Mouse (Mus musculus): ENCODE data around the gene Pappa2.

Pappa2 gene

DNA sequence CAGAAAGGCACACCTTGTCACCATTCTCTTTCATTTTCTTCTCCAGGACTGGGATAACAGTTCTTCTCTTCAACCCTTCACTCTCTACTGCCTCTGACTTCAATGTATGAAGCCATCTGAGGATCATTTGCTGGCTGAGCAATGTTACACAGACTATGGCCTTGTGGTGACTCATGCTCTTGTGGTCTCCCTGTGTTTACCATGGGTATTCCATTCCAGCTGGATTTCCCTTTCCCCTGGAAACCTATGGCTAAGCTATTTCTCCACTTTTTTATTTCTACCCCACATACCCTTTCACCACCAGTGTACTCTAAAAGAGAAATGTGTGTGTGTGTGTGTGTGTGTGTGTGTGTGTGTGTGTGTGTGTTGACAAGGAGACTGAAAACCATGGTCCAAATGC is 83.0 kb downstream of the Pappa2 start:
- no peak for DNase-seq (ENCODE audit: low spot score)

DNA sequence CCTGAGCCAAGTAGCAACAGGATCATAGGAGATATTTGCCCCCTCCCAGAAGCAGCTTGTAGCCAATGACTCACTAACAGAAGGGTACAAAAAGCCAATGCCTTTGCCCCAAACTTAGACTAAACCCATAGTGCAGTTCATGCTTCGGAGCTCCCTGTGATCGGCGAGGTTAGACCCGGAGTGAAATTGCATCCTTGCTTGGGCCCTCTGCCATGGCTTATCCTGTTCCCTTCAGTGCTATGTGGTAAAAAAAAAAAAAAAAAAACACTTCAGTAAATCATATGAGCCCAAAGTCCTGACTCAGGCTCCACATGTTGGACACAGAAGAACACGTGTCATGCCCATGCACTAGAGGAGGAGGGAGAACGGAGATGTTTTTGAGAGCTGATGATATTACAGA is 85.8 kb downstream of the Pappa2 start:
- DNase-seq (ENCODE audit: low spot score) = no peak

DNA sequence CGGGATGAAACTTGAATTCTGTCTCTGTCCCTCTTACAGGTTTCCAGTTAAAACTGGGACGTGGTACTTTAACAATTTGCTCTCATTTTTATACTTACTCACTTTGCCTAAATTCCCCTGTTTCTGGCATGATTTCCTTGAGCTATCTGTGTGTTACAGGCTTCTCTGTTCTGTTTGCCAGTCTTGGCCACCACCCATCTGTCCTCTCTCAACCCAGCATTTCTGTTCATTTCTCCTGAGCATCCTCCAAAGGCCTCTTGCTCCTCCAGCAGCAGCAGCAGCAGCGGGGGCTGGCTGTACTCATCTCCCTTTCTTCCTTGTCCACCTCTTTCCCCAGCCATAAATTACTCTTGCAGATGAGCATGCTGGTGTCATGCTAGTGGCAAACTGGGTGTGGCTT is 104.8 kb downstream of the Pappa2 start:
- DNase-seq (ENCODE audit: low spot score) = no peak

DNA sequence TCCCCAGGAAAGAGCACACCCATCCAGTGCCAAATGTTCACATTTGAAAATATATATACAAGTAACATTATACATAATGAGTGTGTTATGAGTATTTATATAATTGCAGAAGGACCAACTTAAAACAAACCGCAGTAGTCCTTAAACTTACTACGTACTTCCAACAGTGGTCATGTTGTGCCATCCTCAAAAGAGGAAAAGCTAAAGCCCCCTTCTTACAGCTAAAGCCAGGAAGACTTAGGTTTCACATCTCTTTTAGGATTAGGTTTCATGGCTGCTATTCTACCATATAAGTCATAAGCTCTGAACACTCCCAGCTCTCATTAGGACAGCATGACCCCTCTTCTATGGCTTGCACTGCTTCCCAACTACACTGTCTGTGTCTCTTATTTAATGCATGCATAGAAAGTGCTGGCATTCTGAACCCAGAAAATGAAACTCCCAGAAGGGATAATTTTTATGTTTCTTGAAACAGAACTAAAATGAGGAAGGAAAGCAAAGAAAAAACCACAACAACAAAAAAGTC is 105.7 kb downstream of the Pappa2 start:
- DNase-seq (ENCODE audit: low spot score) = no peak

DNA sequence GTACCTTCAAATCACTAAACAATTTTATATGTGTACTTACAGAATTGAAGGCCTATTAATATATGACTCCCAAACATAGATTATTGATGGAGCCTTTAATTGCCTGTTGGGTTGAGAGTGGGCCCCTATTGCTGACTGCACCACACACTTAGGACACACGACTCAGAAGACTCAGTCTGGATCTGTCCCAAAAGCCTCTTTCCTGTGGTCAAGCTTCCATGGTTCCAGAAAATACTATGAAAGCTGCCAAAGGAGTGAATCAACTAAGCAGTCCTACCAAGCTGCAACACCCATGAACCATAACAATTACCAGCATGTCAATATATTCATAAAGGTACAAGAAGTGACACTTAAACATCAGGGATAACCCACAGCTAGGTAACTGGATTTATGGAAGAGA is 106.7 kb downstream of the Pappa2 start:
- DNase-seq (ENCODE audit: low spot score) = no peak

DNA sequence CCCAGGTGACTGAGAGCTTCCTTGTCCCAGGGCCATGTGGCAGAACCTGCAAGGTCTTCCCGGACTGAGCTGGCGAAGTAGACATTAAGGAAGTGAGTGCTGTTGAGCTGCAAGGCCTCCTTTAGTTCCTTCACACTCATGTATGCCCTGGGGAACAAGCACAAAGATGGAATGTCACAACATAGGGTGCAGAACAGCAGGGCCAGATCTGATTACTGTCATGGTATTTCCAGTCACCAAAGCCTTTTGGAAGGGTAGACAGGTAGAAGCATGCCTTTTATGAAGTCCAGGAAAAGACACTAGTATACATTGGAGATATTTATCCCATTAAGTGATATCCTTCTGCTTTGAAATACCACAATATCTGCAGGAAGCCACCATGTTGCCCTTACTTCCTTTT is 108.9 kb downstream of the Pappa2 start:
- DNase-seq (ENCODE audit: low spot score) = no peak

DNA sequence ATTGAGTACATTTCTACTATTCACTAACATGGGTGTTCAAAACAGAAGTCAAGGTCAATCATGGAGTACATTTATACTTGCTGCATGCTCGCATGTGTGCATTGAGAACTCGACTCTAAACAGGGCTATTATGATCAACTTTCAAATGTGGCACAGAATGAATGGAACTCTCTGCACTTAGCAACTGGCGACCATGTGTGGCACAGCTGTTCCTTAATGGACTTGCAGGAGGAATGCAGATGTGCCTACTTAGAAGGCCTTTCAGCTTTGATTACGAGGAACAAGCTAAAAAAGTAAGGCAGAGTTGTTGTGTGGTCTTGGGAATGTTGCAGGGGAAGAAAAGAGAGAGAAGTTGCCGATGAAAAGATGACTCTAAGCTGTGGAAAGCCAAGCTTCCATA is 120.1 kb downstream of the Pappa2 start:
- DNase-seq (ENCODE audit: low spot score) = no peak

DNA sequence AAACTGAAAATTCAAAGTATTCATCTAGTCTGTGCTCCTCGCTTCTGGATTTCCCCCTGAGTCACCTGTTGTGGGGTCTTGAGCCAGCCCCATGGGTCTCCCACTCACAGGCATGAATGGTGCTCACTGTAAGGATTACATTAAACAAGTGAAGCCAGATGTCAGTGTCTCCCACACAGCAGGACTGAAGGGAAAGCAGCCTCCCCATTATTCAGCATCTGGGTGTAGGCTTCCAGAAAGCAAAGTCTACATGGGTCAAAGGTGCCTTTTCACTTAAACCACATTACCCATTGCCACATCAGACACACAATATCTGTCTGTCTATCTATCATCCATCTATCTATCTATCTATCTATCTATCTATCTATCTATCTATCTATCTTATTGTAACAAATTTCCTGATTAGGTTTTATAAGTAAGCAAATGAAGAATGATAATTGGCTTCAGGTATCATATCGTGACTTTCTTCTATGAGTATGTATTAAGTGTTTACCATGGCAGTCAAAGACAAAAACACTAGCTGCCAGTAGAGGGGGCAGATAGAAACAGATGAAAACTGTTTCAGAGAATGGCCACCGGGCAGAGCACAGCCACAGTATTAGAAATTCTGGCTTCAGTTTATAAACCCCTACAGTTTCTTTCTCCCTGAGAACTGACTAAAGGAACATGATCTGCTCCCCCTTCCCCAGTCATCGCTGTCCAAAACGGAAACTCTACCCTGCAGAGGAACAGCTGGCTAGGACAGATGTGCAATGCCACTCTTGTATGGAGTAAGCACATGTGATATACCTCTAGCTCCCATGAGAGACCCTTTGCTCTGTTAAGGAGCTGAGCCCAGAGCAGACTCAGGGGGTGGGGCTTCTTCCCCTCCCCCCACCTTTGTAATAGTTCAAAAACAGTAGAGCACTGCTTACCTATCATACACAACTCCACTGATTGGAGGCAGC is 126.1 kb downstream of the Pappa2 start:
- no peak for DNase-seq (ENCODE audit: low spot score)

DNA sequence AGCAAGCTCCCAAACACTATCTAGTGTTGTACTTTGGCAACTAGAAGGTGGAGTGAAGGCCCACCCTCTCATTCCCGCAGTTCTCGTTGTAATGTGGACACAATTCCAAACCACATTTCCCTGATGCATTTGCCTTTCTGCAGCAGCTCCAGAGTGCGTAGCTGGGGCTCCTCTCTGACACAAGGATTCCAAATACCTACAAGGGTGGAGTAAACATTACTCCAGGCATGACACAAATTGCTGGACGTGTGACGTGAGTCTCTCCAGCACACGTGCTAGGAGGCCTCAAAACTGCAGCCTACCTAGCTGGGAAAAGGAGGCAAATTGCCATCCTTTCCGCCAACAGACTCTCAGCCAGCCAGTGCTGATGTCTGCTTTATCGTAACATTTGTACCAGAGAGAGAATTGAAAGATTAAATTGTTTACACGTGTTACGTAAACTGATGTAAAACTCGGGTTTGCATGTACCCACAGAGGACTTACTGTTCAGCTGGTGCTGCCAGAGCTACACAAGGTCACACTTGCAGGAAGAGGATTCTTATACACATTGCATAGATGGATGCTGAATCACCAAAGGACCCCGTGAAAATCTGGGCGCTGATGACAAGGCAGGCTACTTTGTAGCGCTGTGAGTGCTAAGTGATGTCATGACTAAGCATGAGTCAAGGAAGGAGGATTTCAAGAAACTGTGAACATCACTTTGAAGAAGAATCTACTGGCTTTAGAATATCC is 127.3 kb downstream of the Pappa2 start:
- no peak for DNase-seq (ENCODE audit: low spot score)

DNA sequence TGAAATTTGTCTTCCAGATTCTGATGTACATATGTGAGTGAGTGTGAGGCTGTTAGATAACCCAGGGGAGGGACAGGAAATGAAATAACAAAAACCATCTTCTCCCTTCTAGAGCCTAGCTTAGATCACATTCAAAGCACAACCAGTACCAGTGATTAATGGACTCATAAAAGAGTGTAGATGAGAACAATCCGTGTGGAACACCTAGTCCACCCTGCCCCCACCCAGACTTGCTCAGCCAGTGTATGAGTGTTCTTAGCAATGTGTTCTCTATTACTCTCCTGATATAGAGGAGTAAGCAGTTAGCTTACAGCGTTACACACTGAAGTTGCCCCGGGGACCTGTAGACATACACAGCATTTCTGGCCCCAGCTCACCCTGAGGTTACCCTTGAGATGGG is 129.8 kb downstream of the Pappa2 start:
- no peak for DNase-seq (ENCODE audit: low spot score)

DNA sequence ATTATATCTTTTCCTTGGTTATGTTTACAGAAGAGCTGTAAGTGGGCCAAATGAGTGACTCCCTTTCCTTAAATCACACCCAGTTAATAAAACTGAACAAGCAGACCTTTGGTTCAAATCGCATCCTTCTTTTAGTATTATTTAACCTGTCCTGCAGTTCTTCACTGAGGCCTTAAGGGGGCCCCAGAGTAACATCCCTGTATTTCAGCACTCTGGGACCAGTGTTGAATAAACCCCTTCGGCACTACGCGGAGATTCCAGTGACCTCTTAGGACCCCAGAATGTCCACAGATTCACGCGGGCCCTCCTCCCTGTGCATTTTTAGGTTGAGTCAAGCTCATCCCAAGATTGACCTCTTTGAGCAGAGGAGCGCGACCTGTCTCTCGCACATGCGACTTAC is 135.7 kb downstream of the Pappa2 start:
- no peak for DNase-seq (ENCODE audit: low spot score)

DNA sequence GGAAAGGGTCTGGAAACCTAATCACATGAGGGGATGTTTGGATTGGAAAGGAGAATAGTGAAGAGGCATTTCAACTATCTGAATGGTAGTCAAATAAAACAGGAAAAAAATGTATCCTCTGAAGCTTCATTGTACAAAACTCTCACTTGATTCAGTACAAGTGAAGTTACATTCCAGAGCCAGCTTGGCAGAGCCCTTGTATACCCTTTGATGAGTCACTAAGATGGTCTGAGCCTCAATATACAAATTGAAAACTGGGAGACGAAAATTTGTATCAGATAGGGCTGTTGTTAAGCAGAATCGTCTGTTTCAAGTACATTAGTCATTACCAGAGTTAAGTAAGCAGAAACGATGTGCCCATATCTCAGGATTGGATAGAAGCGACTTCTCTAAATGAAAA is 143.1 kb downstream of the Pappa2 start:
- DNase-seq (ENCODE audit: low spot score) = no peak

DNA sequence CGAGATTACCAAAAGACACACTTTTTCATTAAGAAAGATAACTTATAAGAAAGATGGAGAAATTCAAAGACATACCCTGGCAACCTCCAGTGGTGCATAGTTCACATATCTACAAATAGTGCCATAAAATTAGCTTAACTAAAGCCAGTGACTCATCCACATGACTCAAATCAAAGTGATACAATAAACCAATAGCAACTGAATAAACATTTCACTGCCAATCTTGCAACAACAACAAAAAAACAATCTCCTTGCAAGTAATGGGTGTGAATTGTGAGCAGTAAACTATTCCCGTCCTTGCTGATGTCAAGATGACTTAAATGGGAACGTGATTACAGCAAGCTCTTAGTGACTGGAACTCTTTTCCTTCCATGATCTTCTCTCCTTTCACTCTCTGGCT is 150.1 kb downstream of the Pappa2 start:
- no peak for DNase-seq (ENCODE audit: low spot score)

DNA sequence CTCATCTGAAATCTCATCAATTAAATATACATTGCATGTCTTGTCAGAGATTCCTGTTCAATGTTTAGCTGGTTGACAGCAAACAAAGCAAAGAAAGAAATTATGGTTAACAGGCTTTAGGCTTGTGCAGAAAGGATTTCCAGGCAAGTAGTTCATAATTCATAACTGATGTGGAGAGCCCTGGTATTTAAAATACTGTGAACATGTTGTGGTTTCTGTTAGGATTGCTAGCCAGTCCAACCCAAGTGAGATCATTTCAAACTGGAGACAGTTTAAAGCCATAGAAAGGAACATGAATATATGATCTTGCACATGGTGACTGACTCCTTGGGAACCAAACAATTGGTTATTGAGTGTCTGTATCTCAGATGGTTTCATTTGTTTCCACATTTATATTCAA is 152.4 kb downstream of the Pappa2 start:
- DNase-seq (ENCODE audit: low spot score) = no peak

DNA sequence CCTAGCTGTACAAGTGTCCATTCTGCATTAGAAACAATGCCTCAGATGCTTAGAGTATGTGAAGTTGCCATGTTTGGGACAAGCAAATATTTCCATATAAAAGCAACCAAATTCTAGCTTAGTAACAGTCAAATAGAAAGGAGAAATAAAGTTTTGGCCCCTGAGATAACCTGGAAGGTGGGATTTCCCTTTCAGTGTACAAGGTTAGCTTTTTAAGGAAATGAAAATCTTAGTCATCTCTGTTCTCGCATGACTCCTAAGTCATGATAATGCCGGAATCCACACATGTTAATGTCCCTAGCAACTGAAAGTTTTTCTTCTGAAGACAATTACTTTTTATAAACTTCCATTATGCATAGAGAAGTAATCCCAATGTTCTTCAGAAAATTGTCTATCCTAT is 160.6 kb downstream of the Pappa2 start:
- no peak for DNase-seq (ENCODE audit: low spot score)

DNA sequence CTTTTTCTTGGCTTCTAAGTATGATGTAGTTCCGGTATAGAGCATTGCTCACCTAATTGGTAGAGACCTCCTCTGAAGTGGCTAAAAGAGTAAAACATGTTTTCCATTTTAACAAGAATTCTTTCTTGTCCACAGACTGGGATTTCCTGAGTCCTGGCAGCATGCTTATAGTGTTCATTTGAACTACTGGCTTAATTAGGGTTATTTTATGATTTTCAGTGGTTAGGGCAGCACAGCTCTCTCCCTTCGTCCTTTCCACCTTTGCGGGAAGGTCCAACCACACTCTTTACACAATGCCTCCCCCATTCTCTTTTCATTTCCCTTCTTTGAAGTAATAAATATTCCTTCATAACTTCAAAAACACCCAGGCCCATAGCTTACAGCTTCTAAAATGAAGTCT is 163.8 kb downstream of the Pappa2 start:
- no peak for DNase-seq (ENCODE audit: low spot score)

DNA sequence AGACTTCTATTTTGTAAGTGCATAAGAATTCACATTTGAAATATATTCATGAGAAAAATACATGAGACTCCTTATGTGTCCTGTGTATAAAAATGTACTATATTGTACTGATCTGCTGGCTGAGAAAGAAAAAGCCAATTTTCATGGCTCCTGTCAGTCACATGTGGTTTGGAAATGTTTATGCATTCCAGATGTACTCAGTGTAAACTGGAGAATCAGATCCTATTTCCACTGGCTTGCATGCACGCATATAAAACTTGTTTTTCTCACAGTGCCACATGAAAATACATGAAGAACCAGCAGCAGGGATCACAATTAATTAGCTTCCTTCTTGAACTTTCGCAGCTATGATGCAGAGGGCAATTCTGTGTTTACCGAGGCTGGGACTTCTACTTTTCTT is 168.4 kb downstream of the Pappa2 start:
- DNase-seq (ENCODE audit: low spot score) = no peak

DNA sequence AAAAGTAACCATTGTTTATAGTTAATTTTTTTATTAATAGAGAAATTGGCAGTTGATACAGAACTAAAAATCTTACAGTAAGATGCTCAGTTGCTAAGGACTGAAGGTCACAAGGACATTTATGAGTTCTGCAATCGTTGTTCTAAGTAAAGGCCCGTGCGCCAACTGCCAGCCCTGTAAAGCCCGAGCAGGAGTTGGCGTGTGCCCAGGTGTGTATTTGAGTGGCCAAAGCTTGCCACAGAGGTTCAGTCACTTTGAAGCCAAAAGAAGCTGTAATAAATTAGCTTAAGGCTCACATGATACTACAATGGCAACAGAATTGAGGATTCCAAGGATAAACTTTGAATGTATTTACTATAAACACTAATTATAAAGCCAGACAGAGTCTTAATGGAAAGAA is 204.8 kb downstream of the Pappa2 start:
- DNase-seq (ENCODE audit: low spot score) = no peak

DNA sequence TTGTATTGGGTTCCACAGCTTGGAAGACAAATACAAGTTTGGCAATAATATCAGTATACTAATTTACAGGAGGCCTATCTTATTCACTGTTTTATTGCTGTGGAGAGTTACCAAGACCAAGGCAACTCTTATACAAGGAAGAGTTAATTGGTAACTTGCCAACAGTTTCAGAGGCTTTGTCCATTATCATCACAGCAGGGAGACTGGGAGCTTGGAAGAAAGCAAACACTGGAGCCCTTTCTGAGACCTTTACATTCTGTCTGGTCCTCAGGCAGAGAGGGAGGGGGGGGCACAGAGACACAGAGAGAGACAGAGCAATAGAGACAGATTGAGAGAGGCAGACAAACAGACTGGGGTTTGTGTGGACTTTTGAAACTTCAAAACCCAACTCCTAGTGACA is 207.2 kb downstream of the Pappa2 start:
- no peak for DNase-seq (ENCODE audit: low spot score)

DNA sequence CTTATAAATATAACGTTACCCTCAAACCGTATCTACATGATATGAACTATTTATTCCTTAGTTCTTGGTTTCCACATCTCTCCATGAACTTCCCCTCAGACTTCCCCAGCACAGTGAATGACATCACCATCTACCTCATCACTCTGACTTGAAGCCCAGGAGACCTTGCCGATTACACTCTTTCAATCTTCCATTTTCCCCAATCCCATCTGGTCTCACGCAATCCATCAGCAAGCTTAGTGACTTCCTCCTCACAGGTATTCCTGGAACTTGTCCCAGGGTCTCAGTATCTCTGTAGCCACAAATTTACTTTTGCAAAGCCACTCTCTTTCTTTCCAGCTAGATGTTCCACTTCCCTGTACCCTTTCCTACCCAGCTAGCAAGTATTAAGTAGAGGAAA is 209.5 kb downstream of the Pappa2 start:
- no peak for DNase-seq (ENCODE audit: low spot score)

DNA sequence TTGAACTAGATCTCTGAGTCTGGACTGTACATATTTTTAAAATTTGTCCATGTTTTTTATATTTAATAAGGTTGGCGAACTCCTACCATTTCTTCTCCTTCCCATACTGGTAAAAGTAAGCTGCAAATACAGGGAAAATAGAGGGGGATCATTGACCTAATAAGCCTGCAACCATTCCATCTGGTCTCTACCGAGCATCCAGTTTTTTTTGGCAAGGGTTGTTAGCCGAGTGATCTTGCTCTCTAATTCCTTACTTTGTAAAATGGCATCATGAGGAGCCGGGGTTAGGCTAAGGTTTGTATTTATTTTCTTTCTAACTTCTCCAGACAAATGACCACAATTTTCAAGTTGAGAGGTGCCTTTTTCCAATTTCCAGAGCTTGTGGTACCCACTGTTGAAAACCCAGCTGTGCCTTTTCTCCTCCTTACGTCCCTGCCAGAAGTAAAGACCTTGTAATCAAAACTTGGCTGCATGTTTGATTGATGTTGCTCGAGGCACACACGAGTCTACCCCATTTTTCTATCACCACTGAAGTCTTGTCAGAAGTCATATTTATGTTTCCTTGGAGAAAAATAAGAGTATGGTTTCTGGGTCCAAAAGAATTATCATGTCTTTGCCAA is 210.1 kb downstream of the Pappa2 start:
- DNase-seq (ENCODE audit: low spot score) = no peak

DNA sequence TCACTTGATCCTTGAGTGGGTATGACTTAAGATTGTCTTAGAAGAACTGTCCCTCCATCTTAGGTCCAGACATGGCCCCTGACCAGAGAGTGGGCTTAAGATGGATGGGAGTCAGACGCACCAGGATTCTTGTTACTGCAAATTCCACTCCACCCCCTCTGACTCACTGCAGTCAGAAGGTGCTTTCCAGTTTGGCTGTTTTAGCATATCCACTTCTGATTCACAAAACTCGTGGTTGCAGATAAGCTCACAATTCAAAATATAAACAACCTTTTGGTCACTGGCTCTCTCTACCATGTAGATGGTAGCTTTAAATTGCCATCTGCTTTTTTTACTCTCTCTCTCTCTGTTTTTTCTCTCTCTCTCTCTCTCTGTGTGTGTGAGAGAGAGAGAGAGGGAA is 214.4 kb downstream of the Pappa2 start:
- no peak for DNase-seq (ENCODE audit: low spot score)

DNA sequence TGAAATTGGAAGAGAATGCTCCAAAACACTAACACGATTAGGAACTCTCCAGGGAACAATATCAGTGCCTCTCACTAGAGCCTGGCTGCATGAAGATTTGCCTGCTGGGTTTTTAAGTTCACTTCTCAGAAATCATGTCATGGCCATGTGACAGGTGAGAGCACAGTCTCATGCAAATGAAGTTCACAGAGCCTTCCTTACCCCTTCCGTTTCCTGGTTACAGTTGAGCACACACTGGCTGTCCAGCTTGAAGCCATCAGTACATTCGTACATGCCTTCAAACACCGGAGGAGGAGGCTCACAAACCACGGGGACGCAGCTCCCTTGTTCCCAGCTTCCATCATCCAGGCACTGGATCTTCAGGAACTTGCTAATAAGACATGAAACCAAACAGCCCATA is 215.6 kb downstream of the Pappa2 start:
- DNase-seq (ENCODE audit: low spot score) = no peak
